Mouse (Mus musculus) stomach, embryonic 15.5 days (tissue): ENCODE measurements around the gene Gm28051. TPM values are rescaled to one million over a fixed set of nuclear protein-coding genes. Genes with fewer than 3 reads are reported as not detected.

Source experiments
- ATAC-seq: fragments of 200-750 bp; cut with Nextera tagmentation; 2 replicates; pipeline ENCODE4 v1.8.0; 2017; ENCODE audit warnings: low read depth, moderate number of reproducible peaks, moderate TSS enrichment; ENCODE audit not compliant: insufficient read depth, low FRiP score
- H3K27ac ChIP-seq: fragments of 300-500 bp; sonication (generic); 2 replicates; pipeline ENCODE4 v1.5.1; 2015; ENCODE audit warnings: mild to moderate bottlenecking, inconsistent platforms
- H3K27me3 ChIP-seq: fragments of 300-500 bp; sonication (generic); replicated peaks from 2 replicates; pipeline ENCODE4 v1.6.1; 2015; ENCODE audit warnings: inconsistent platforms
- H3K36me3 ChIP-seq: fragments of 300-500 bp; sonication (generic); 2 replicates; pipeline ENCODE4 v1.6.1; 2015; ENCODE audit warnings: inconsistent platforms
- H3K4me1 ChIP-seq: fragments of 300-500 bp; sonication (generic); 2 replicates; pipeline ENCODE4 v1.6.1; 2015; ENCODE audit warnings: inconsistent platforms
- H3K4me2 ChIP-seq: fragments of 300-500 bp; sonication (generic); 2 replicates; pipeline ENCODE4 v1.6.1; 2015; ENCODE audit warnings: mild to moderate bottlenecking, inconsistent platforms
- H3K4me3 ChIP-seq: fragments of 300-500 bp; sonication (generic); replicated peaks from 2 replicates; pipeline ENCODE4 v1.5.1; 2015; ENCODE audit warnings: inconsistent platforms
- H3K9ac ChIP-seq: fragments of 300-500 bp; sonication (generic); 2 replicates; pipeline ENCODE4 v1.6.1; 2015; ENCODE audit warnings: inconsistent platforms
- H3K9me3 ChIP-seq: fragments of 300-500 bp; sonication (generic); 2 replicates; pipeline ENCODE4 v1.6.1; 2016; ENCODE audit warnings: inconsistent platforms
- WGBS: fragments of 180-500 bp; shearing (Covaris S2); methylation state at CpG from one replicate; pipeline ENCODE4 v1.1.7; 2015; 5-methylcytosine and 5-hydroxymethylcytosine counted together
- microRNA counts: library from miRNA; unstranded; fragments of <30 nt; microRNA quantifications from one replicate; lab custom pipeline; 2016
- microRNA-seq: library from miRNA; unstranded; fragments of <30 nt; microRNA quantifications from one replicate; pipeline ENCODE4, GENCODE M21; 2016
- polyA plus RNA-seq: library from polyadenylated mRNA; unstranded; fragments of >200 nt; fragmentation: Nextera tagmentation; extraction: Ambion mirVana; gene quantifications from 2 replicates; pipeline ENCODE4 v1.2.1, GENCODE M21; 2015

Gene Gm28051
- polyA plus RNA-seq, 1 experiment from 2014 or later: not detected

- 63% methylated on average over 6 of the region's 6 CpGs for WGBS
- Histone ChIP-seq H3K4me1 (peaks cover 11% of the 10 kb centered on the region), H3K4me2 (no peak overlapping the region), H3K27ac (no peak overlapping the region), H3K36me3 (no peaks in the 10 kb centered on the region), H3K9me3 (no peaks in the 10 kb centered on the region), H3K4me3 (no peak overlapping the region), H3K9ac (no peak overlapping the region), H3K27me3 (no peaks in the 10 kb centered on the region)
- no peak for ATAC-seq
Observed at GRCm38 (mm10) chr12:102678820-102679219, 78.7 kb downstream of the Gm28051 start.

GRCm38 (mm10) chr12:102677089-102677488 lies 80.5 kb downstream of the Gm28051 start:
- no peak for ATAC-seq
- H3K4me2 ChIP-seq: no peak overlapping the region
- H3K36me3 ChIP-seq: no peaks in the 10 kb centered on the region
- no peaks in the 10 kb centered on the region for H3K9me3 ChIP-seq
- no peak overlapping the region for H3K4me3 ChIP-seq
- no peak overlapping the region for H3K27ac ChIP-seq
- H3K27me3 ChIP-seq: no peaks in the 10 kb centered on the region
- H3K9ac ChIP-seq: no peak overlapping the region
- 82% methylated on average over 3 of the region's 3 CpGs for WGBS
- H3K4me1 ChIP-seq: peaks cover 18% of the 10 kb centered on the region

DNA sequence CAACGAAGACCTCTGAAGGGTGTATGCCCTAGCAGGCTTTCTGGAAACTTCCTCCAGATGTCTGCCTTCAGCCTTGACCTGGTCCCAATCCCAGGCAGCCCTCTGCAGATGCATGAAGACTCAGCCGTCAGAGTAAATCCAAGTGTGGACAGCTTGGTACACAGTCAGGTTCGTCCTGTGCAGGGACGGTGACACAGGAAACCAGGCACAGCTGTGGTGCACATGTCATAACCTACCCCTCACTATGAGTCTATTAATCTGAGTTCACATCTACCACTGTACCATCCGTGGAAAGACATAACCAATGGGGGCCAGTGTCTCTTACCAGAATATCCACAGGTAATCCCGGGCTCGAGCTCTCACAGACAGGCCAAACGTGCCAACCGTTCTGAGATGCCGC lies 83.0 kb downstream of the Gm28051 start:
- 72% methylated on average over 10 of the region's 10 CpGs for WGBS
- H3K4me3 ChIP-seq: no peak overlapping the region
- H3K4me2 ChIP-seq: no peak overlapping the region
- H3K9me3 ChIP-seq: no peaks in the 10 kb centered on the region
- no peaks in the 10 kb centered on the region for H3K27me3 ChIP-seq
- H3K4me1 ChIP-seq: peaks cover 14% of the 10 kb centered on the region
- no peaks in the 10 kb centered on the region for H3K36me3 ChIP-seq
- no peak for ATAC-seq
- no peak overlapping the region for H3K9ac ChIP-seq
- no peak overlapping the region for H3K27ac ChIP-seq

DNA sequence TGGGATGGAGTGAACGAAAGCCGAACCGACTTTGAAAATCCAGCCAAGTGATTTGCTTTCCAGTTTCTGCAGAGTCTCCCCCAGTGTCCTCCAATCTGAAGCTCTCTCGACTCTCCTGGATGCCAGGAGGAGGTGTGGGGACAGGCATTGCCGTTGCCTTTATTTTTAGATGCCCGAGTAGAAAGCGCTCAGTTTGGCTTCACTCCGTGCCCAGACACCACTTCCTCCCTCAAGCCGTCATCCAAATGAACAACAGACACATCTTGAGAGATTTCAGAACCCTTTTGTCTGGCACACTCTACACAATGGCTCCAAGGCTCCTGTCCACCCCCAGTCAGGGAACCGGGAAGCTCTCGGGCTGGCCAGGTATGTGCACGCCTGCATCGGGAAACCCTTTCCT lies 83.4 kb downstream of the Gm28051 start:
- Histone ChIP-seq H3K27ac (no peak overlapping the region), H3K4me3 (no peak overlapping the region), H3K36me3 (no peaks in the 10 kb centered on the region), H3K4me2 (no peak overlapping the region), H3K9me3 (no peaks in the 10 kb centered on the region), H3K9ac (no peak overlapping the region), H3K27me3 (no peaks in the 10 kb centered on the region), H3K4me1 (peaks cover 14% of the 10 kb centered on the region)
- 85% methylated on average over 13 of the region's 13 CpGs for WGBS
- no peak for ATAC-seq

DNA sequence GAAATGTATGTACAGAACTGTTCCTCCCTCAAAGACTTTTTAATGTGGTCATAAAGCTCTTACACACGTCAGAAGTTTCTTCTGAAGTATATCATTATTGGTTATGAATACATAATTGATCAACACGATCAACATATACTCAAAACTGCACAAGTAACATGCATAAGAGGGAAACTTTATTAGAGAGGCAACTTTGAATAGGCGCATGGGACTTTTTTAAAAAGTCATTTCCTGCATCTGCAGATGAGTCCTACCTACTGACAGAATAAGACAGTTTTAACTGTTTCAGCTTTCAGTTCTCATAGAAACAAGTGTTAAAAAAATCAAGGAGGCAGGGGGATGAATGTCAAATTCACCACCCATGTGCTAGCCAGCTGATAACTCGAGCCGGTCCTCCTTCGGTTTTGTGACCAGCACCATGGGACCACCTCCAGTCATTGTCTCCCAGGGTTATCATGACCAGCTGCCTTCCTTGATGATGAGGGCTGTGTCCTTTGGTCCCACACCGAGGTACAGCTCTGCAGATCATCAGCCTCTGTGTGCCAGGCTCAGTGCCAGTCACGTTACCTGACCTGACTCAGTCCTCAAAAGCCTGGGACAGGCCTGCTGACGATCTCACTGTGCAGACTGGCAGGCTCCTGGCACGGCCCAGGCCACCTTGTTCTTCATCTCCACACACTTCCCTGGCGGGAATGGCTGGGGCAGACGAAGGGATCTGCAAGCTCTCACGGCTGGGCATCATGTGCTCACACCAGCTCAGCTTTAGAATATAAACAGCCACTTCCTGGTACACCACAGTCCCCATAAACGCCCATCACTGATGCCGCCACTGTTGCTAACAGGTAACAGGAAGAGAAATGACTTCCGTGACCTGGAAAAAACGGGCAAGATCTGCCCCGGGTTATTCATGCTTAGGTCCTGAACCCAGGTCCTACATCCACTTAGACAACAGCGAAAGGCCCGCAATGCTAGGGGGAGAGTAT lies 84.4 kb downstream of the Gm28051 start:
- WGBS: 70% methylated on average over 20 of the region's 20 CpGs
- H3K9me3 ChIP-seq: no peaks in the 10 kb centered on the region
- peaks cover 14% of the 10 kb centered on the region for H3K4me1 ChIP-seq
- H3K27ac ChIP-seq: no peak overlapping the region
- no peaks in the 10 kb centered on the region for H3K27me3 ChIP-seq
- no peaks in the 10 kb centered on the region for H3K36me3 ChIP-seq
- H3K4me2 ChIP-seq: no peak overlapping the region
- H3K9ac ChIP-seq: no peak overlapping the region
- H3K4me3 ChIP-seq: no peak overlapping the region
- no peak for ATAC-seq

GRCm38 (mm10) chr12:102672176-102672575 lies 85.4 kb downstream of the Gm28051 start:
- Histone ChIP-seq H3K4me1 (peaks cover 14% of the 10 kb centered on the region), H3K27me3 (no peaks in the 10 kb centered on the region), H3K27ac (no peak overlapping the region), H3K36me3 (no peaks in the 10 kb centered on the region), H3K4me2 (no peak overlapping the region), H3K4me3 (no peak overlapping the region), H3K9me3 (no peaks in the 10 kb centered on the region), H3K9ac (no peak overlapping the region)
- WGBS: 16% methylated on average over 8 of the region's 8 CpGs
- ATAC-seq: no peak

GRCm38 (mm10) chr12:102670848-102671247 lies 86.7 kb downstream of the Gm28051 start:
- no peak overlapping the region for H3K4me2 ChIP-seq
- H3K4me3 ChIP-seq: no peak overlapping the region
- no peak overlapping the region for H3K9ac ChIP-seq
- 80% methylated on average over 8 of the region's 8 CpGs for WGBS
- peaks cover 14% of the 10 kb centered on the region for H3K4me1 ChIP-seq
- H3K36me3 ChIP-seq: no peaks in the 10 kb centered on the region
- no peak for ATAC-seq
- H3K27ac ChIP-seq: no peak overlapping the region
- H3K9me3 ChIP-seq: no peaks in the 10 kb centered on the region
- no peaks in the 10 kb centered on the region for H3K27me3 ChIP-seq

MicroRNA genes within 50 kb of the gene (microRNA counts, 519-probe panel; counts per million panel counts)
- microRNA mmu-miR-1936 (lab: Ali Mortazavi, UCI): not detected

Small RNA genes lying within 50 kb of the gene (microRNA-seq; reads per million reads assigned to microRNA genes)
- not detected for gene Mir1936

Other genes starting within 250 kb of the Gm28051 start
- gene Chga, start 202.8 kb downstream of the Gm28051 start, polyA plus RNA-seq: 24.8 and 29.1 TPM in 2 replicates
- gene Itpk1, start 52.8 kb downstream of the Gm28051 start, polyA plus RNA-seq: 20.1 and 21.9 TPM in 2 replicates
- 20.7 and 25.0 TPM in 2 replicates for gene Moap1, start 14.1 kb downstream of the Gm28051 start, polyA plus RNA-seq
- 12.2 and 12.9 TPM in 2 replicates for gene Tmem251, start 14.0 kb downstream of the Gm28051 start, polyA plus RNA-seq
- 28.7 and 29.2 TPM in 2 replicates for gene Gon7, start within 50 bp of the Gm28051 start, polyA plus RNA-seq
- gene Ubr7, start 202 bp upstream of the Gm28051 start, polyA plus RNA-seq: 34.2 and 37.2 TPM in 2 replicates
- 19.9 and 20.8 TPM in 2 replicates for gene Gm20604, start 907 bp upstream of the Gm28051 start, polyA plus RNA-seq
- gene Btbd7, start 120.7 kb upstream of the Gm28051 start, polyA plus RNA-seq: 18.7 TPM in 2 replicates
- not detected in 2 replicates for gene Cox8c, start 141.6 kb upstream of the Gm28051 start, polyA plus RNA-seq
- gene Unc79, start 191.1 kb upstream of the Gm28051 start, polyA plus RNA-seq: 0.43 and 0.48 TPM in 2 replicates